Mouse (Mus musculus) liver, embryonic 16.5 days (tissue): ENCODE measurements around the gene Ero1l. TPM values are rescaled to one million over a fixed set of nuclear protein-coding genes. Genes with fewer than 3 reads are reported as not detected.

Experiments
- ATAC-seq: fragments of 200-750 bp; cut with Nextera tagmentation; 2 replicates; pipeline ENCODE4 v1.8.0; 2017; ENCODE audit warnings: low read depth, mild to moderate bottlenecking, moderate number of reproducible peaks, moderate library complexity
- H3K27ac ChIP-seq: fragments of 300-500 bp; sonication (generic); 2 replicates; pipeline ENCODE4 v1.5.1; 2014; ENCODE audit warnings: mild to moderate bottlenecking, low read length
- H3K27me3 ChIP-seq: fragments of 300-500 bp; sonication (generic); 2 replicates; pipeline ENCODE4 v1.6.1; 2014; ENCODE audit warnings: low read depth, low read length, mixed read lengths; ENCODE audit not compliant: control insufficient read depth, insufficient read depth
- H3K36me3 ChIP-seq: fragments of 300-500 bp; sonication (generic); 2 replicates; pipeline ENCODE4 v1.6.1; 2014; ENCODE audit warnings: mild to moderate bottlenecking; ENCODE audit not compliant: control insufficient read depth, insufficient read depth
- H3K4me1 ChIP-seq: fragments of 300-500 bp; sonication (generic); 2 replicates; pipeline ENCODE4 v1.6.1; 2014; ENCODE audit warnings: low read depth, low read length, mixed read lengths; ENCODE audit not compliant: control insufficient read depth
- H3K4me2 ChIP-seq: fragments of 300-500 bp; sonication (generic); 2 replicates; pipeline ENCODE4 v1.6.1; 2014; ENCODE audit warnings: low read depth, low read length, mixed read lengths
- H3K4me3 ChIP-seq: fragments of 300-500 bp; sonication (generic); 2 replicates; pipeline ENCODE4 v1.5.1; 2014; ENCODE audit warnings: low read depth, mild to moderate bottlenecking, low read length
- H3K9ac ChIP-seq: fragments of 300-500 bp; sonication (generic); 2 replicates; pipeline ENCODE4 v1.6.1; 2014; ENCODE audit warnings: low read depth, low read length
- H3K9me3 ChIP-seq: fragments of 300-500 bp; sonication (generic); replicated peaks from 2 replicates; pipeline ENCODE4 v1.6.1; 2016; ENCODE audit warnings: low read length; ENCODE audit not compliant: control insufficient read depth
- WGBS: fragments of 180-500 bp; shearing (Covaris S2); extraction: QIAGEN DNeasy Blood & Tissue Kit; methylation state at CpG from one replicate; pipeline ENCODE4 v1.1.7; 2014; ENCODE audit not compliant: insufficient replicate concordance; 5-methylcytosine and 5-hydroxymethylcytosine counted together
- polyA plus RNA-seq: library from polyadenylated mRNA; unstranded; fragments of >200 nt; fragmentation: Nextera tagmentation; extraction: Ambion mirVana; gene quantifications from 2 replicates; pipeline ENCODE4 v1.2.1, GENCODE M21; 2015

Ero1l gene
- polyA plus RNA-seq, 1 experiment from 2014 or later = 44.5 TPM

DNA sequence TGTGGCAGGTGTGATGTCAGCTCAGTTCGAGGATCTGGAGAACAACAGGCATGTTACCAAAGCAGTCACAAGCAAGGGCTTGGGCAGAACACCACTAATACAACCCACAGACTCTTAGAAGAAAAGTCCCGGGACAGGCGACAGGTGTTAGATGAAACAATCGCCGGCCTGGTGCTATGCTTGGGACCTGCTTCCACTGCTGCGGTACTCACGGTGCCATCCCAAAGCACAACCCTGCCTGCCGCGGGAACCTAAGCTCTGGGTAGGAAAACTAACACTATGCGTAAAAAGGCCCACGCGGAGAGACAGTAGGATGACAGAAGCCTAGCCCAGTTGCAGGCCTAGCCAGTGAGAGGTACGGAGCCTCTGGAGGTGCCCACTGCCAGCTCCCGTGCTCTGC, 8.5 kb downstream of the Ero1l start:
- H3K4me2 ChIP-seq = no peak overlapping the region
- ATAC-seq = no peak
- H3K4me1 ChIP-seq = peaks cover 6% of the 10 kb centered on the region
- no peak overlapping the region for H3K27ac ChIP-seq
- peaks cover 4% of the 10 kb centered on the region for H3K36me3 ChIP-seq
- H3K9me3 ChIP-seq = no peaks in the 10 kb centered on the region
- WGBS = 86% methylated on average over 14 of the region's 14 CpGs
- no peak overlapping the region for H3K4me3 ChIP-seq
- H3K9ac ChIP-seq = no peak overlapping the region
- no peaks in the 10 kb centered on the region for H3K27me3 ChIP-seq

DNA sequence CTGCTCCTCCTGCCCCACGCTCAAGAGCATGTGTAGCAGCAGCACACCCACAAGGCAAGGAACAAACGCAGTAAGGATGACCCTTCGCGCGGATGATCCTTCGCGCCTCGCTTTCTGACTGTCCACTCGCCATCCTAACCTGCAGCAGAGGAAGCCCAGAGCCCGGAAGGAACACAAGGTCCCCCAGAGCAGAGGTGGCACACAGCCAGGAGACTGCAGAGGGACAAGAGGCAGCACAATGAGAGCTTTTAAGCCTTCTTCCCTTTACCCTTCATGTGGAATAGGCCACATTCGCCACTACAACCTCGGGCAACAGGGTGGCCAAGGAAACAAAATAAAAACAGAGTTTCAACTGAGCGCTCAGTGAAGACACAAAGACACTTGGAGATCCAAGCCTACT, 8.9 kb downstream of the Ero1l start:
- WGBS = 81% methylated on average over 13 of the region's 13 CpGs
- H3K4me3 ChIP-seq = no peak overlapping the region
- no peaks in the 10 kb centered on the region for H3K27me3 ChIP-seq
- peaks cover 6% of the 10 kb centered on the region for H3K4me1 ChIP-seq
- ATAC-seq = no peak
- no peak overlapping the region for H3K27ac ChIP-seq
- H3K36me3 ChIP-seq = peaks cover 5% of the 10 kb centered on the region
- no peak overlapping the region for H3K9ac ChIP-seq
- no peak overlapping the region for H3K4me2 ChIP-seq
- no peaks in the 10 kb centered on the region for H3K9me3 ChIP-seq

DNA sequence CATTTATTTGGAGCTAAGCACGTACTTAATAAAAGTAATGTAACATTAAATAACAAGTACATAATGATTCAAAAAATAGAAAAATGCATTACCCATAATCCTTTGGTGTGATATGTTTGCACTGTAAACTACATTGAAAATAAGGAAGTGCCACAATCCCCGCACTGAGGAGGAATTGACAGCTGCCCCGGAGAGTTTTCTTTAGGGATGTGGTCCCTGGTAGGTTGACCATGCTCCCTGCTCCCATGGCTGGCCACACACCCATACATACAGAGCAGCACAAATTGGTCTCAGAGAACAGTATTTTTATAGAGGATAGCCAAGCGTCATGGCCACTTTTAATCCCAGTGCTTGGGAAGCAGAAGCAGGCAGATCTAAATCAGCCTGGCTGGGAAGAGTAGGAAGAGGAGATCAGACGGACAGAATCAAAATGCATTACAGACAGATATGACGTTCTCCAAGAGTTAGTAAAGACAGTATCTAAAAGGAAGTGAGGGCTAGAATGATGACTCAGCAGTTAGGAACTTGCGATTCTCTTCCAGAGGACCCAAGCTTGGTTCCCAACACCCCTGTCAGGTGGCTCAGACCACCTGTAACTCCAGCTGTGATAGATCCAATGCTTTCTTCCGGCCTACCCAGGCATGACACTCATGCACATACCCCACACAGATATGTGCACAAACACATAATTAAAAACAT, 10.8 kb downstream of the Ero1l start:
- Histone ChIP-seq H3K36me3 (peaks cover 11% of the 10 kb centered on the region), H3K4me3 (no peak overlapping the region), H3K4me1 (peaks cover 6% of the 10 kb centered on the region; the same call in 1 of the 2 replicates), H3K4me2 (no peak overlapping the region), H3K27ac (no peak overlapping the region), H3K27me3 (no peaks in the 10 kb centered on the region), H3K9me3 (no peaks in the 10 kb centered on the region), H3K9ac (no peak overlapping the region)
- 51% methylated on average over 8 of the region's 8 CpGs for WGBS
- no peak for ATAC-seq

DNA sequence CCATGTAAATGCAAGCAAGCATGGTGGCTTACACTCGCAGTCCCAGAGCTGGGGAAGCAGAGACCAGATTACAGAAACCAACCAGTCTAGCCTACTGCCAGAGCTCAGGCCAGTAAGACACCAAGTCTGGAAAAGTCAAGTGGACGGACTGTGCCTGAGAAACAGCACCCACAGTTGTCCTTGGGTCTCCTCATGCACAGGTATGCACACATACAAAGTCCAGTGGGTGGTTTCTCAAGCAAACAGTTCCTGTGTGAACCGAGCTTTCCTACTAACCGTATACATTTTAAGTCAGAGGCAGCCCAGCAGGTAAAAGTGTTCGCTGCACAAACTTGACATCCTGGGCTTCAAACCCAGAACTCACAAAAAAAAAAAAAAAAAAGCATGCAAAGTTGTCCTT, 12.7 kb downstream of the Ero1l start:
- WGBS = 72% methylated on average over 5 of the region's 5 CpGs
- peaks cover 6% of the 10 kb centered on the region; the same call in 1 of the 2 replicates for H3K4me1 ChIP-seq
- H3K9me3 ChIP-seq = no peaks in the 10 kb centered on the region
- peak; percentile 79 for ATAC-seq
- peaks cover 28% of the 10 kb centered on the region for H3K36me3 ChIP-seq
- H3K27ac ChIP-seq = peak overlapping the region; percentile 61; the same call in 1 of the 2 replicates
- no peak overlapping the region for H3K9ac ChIP-seq
- no peak overlapping the region for H3K4me3 ChIP-seq
- H3K27me3 ChIP-seq = no peaks in the 10 kb centered on the region
- H3K4me2 ChIP-seq = no peak overlapping the region

DNA sequence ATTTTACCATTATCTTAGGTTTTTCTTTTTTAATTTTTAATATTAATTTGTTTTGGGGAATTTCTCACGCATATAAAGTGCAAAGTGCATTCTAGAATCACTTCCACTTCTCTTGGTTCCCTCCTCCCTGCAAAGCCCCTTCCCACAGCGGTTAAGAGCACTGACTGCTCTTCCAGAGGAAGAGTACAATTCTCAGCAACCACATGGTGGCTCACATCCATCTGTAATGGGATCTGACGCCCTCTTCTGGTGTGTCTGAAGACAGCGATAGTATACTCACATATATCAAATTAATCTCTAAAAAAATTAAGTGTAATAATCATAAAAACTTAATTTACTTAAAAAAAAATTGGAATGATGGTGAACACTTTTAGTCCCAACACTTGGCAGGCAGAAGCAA, 14.2 kb downstream of the Ero1l start:
- no peak for ATAC-seq
- H3K27me3 ChIP-seq = no peaks in the 10 kb centered on the region
- no peak overlapping the region for H3K4me2 ChIP-seq
- H3K9me3 ChIP-seq = no peaks in the 10 kb centered on the region
- 76% methylated on average over 4 of the region's 4 CpGs for WGBS
- H3K9ac ChIP-seq = no peak overlapping the region
- no peak overlapping the region for H3K4me3 ChIP-seq
- H3K36me3 ChIP-seq = peaks cover 36% of the 10 kb centered on the region
- H3K4me1 ChIP-seq = peaks cover 6% of the 10 kb centered on the region; the same call in 1 of the 2 replicates
- no peak overlapping the region for H3K27ac ChIP-seq

DNA sequence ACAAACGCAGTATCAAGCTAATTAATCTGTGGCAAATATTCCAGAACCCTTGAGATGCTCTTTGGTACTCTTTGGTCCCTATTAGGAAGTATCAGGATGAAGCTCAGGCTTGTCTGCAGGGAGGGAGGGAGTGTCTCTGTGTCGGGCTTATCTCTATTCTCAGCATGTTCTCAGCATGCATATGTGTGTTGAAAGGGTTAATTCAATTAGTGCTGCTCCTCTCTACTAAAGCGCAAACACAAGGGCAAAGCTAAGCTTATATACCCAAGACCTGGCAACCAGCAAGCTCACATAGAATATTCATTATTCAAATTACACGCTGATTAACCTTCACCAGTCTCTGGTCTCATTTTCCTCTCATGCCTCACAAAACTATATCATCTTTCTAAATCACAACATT, 14.6 kb downstream of the Ero1l start:
- Histone ChIP-seq H3K4me1 (peaks cover 6% of the 10 kb centered on the region; the same call in 1 of the 2 replicates), H3K9ac (no peak overlapping the region), H3K27me3 (no peaks in the 10 kb centered on the region), H3K27ac (no peak overlapping the region), H3K9me3 (no peaks in the 10 kb centered on the region), H3K4me3 (no peak overlapping the region), H3K36me3 (peaks cover 40% of the 10 kb centered on the region), H3K4me2 (no peak overlapping the region)
- no peak for ATAC-seq
- WGBS = 59% methylated on average over 4 of the region's 4 CpGs

DNA sequence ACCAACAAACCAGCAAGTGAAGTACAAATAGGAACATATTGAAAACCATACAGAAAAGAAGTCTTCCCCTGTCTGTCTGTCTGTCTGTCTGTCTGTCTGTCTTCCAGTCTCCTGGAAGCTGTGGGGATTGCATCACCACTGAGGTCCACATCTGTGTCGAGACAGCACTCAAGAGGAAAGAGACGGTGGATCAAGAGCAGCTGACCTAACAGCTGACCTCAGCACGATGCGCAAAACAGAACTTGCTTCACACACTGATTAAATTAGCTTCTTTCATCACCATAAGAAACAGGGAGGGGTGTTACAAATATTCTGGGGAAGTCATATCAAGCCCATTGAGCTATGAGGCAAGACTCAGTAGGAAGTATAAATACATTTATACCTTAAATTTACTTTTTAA, 27.0 kb downstream of the Ero1l start:
- H3K27ac ChIP-seq = no peak overlapping the region
- H3K9ac ChIP-seq = no peak overlapping the region
- no peak overlapping the region for H3K4me2 ChIP-seq
- no peaks in the 10 kb centered on the region for H3K4me1 ChIP-seq
- no peaks in the 10 kb centered on the region for H3K9me3 ChIP-seq
- no peaks in the 10 kb centered on the region for H3K27me3 ChIP-seq
- WGBS = 72% methylated on average over 4 of the region's 4 CpGs
- no peak overlapping the region for H3K4me3 ChIP-seq
- no peak for ATAC-seq
- peaks cover 34% of the 10 kb centered on the region for H3K36me3 ChIP-seq

DNA sequence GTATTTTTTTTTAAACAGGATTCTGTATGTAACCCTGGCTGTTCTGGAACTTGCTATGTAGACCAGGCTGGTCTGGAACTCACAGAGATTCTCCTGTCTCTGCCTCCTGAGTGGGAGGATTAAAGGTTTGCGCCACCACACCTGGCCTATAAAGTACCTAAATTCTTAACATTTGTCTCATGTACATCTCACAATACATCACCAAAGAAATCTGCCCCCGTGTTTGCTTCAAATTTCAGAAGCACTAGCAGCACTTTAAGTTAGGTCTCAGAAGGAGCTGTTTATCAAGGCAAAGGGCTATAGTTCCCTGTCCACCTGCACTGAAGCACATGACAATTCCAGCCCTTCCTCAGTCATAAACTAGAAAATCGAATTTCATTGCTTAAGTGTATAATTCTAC, 36.5 kb downstream of the Ero1l start:
- WGBS = 67% methylated on average over 3 of the region's 3 CpGs
- Histone ChIP-seq H3K27ac (no peak overlapping the region), H3K9me3 (no peaks in the 10 kb centered on the region), H3K4me2 (no peak overlapping the region), H3K9ac (no peak overlapping the region), H3K4me3 (no peak overlapping the region), H3K36me3 (peaks cover 5% of the 10 kb centered on the region), H3K4me1 (no peaks in the 10 kb centered on the region), H3K27me3 (no peaks in the 10 kb centered on the region)
- no peak for ATAC-seq

DNA sequence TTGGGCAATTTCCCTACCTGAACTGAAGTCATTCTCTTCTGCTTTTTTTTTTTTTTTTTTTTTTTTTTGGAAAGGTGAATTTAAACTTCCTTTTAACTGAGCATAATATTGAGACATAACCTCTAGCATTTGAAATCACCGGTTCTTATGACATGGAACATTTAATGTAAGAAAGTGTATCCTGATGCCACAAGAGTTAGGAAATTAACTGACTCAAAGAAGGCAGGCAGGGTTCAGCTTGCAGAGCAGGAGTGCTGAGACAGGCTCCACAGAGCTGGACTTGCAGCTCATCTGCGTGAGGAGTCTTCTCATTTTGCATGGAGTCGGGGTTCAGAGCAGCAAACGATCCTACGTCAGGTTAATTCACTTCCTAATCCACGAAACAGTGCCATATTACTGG, 42.8 kb downstream of the Ero1l start:
- Histone ChIP-seq H3K9ac (no peak overlapping the region), H3K4me2 (no peak overlapping the region), H3K4me3 (no peak overlapping the region), H3K27me3 (no peaks in the 10 kb centered on the region), H3K9me3 (no peaks in the 10 kb centered on the region), H3K36me3 (no peaks in the 10 kb centered on the region), H3K27ac (no peak overlapping the region), H3K4me1 (no peaks in the 10 kb centered on the region)
- no peak for ATAC-seq
- 68% methylated on average over 6 of the region's 6 CpGs for WGBS
